Mouse (Mus musculus) heart, postnatal 36 days (tissue): ENCODE data around the gene Cpne4. TPM values are rescaled to one million over a fixed set of nuclear protein-coding genes. Genes with fewer than 3 reads are reported as not detected.
A peak's percentile ranks its signal among the peaks of the same experiment; 100 is the strongest.

Experiments
- DNase-seq, 2 experiments: peaks; one replicate each; pipeline ENCODE4 v3.0.0; 2021 to 2022
- intact Hi-C: fragments of 180-260 bp; cut with DNase I; formaldehyde crosslinking; loops from one replicate; pipeline ENCODE4 v1.15.1; 2025
- total RNA-seq, 2 experiments: library from RNA; stranded (reverse); gene quantifications; 2 replicates each; pipeline ENCODE4 v1.2.3; 2021

Cpne4 gene
- under 1 TPM; 0.11 to 0.14 TPM for total RNA-seq

- DNase-seq, result no peak
- intact Hi-C loops, result no loop called here
Measured at GRCm38 (mm10) chr9:104546986-104547385, at the start of gene Cpne4. Cpne4 (plus strand) TSS chr9:104547286.

DNA sequence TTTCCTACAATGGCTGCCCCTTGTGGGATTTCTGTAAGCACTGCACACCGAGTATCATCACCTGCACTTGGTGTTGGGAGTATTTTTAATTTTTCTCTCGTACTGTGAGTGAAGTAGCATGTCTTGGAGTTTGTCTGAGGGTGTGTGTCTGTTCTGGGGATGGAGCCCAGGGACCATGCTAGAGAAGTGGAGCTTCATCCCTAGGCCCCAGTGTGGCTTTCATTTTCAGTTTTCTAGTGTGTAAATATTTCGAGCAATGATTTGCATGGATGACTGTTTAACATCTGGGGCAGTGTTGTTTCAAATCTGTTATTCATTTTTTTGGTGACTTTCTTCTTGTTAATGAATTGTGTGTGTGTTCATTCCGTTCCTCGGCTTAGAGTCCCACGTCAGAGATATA, 31.9 kb upstream of the Cpne4 start:
- no peak for DNase-seq
- intact Hi-C loops, result no loop called here

DNA sequence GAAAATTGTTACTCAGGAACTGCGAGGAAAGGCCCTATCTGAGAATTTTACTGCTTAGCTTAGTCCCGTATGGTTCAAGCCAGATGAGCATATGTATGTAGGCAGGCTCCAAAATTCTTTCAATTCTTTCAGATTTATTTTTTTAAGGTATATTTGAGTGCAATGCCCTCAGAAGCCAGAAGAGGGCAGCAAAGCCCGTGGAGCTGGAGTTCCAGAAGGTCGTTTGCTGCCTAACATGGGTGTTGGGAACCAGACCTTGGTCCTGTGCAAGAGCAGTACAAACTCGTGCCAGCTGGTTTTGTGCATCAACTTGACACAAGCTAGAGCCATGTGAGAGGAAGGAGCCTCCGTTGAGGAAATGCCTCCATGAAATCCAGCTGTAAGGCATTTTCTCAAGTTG, 11.6 kb upstream of the Cpne4 start:
- intact Hi-C loops, result no loop called here
- no peak for DNase-seq

GRCm38 (mm10) chr9:104565815-104566214, 18.7 kb downstream of the Cpne4 start:
- intact Hi-C loops, result no loop called here
- DNase-seq, result no peak

- no peak for DNase-seq
- intact Hi-C loops, result no loop called here
Measured at GRCm38 (mm10) chr9:104566468-104566867, 19.4 kb downstream of the Cpne4 start.

GRCm38 (mm10) chr9:104567096-104567495, 20.0 kb downstream of the Cpne4 start:
- DNase-seq, result no peak

GRCm38 (mm10) chr9:104569480-104570167, 22.5 kb downstream of the Cpne4 start:
- DNase-seq, result peak; percentile 3 to 51
- intact Hi-C loops, result no loop called here

More at GRCm38 (mm10) chr9:104567096-104567495, 20.0 kb downstream of the Cpne4 start:
- intact Hi-C loops, result no loop called here

- intact Hi-C loops, result no loop called here
- no peak for DNase-seq
Measured at GRCm38 (mm10) chr9:104572856-104573255, 25.8 kb downstream of the Cpne4 start.

- DNase-seq, result peak; percentile 24 to 59
- intact Hi-C loops, result loop anchor here (1.0 kb wide), 1 partner anchor 815 kb away; no protein-coding TSS in a partner anchor
Measured at GRCm38 (mm10) chr9:104574476-104574875, 27.4 kb downstream of the Cpne4 start.

DNA sequence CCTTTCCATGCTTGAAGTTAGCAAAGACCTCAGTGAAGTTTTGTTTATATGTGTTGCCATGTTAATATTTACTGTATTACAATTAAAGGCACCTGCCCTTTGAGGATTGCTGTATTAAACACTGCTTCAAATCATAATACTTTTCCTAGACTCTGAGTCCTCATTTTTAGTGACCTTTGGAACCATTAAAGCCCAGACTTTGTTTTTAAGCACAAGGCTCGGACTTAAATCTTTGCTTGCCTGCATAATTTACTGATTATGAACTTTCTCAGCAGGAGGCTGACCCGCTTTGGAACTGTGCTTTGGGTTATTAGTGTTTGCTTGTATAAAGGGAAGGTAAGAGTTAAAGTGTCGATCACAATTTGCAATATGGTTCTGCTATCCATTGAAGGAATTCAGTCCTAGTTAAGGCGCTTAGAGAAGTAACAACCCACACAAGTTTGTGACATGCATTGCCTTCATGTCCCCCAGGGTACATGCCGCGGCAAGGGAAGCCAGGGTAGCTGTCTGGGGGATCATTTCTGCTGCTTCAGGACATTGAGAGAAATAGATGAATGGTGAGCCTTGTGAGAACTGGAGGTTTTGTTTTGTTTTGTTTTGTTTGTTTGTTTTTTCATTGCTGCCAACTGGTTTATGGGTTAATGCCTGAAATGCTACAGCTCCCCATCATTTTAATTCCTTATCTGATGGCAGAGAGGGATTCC, 35.0 kb downstream of the Cpne4 start:
- intact Hi-C loops, result no loop called here
- DNase-seq, result no peak

DNA sequence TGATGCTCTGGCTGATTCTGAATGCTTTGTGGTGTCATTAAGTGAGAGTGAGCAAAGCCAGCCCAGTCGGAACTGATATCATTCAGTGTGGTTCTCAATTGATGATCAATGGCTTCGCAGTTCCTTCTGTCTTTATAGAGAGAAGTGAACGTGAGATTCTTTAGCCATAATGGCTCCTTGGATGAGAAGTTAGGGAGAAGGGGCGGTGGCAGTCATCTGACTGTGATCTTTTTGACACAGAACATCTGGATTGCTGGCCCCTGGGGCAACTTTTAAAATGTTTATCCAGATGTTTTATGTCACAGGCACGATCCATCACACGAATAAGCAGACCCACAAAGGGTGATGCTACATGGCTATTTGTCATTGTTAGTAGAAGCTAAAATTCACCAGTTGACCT, 35.6 kb downstream of the Cpne4 start:
- intact Hi-C loops, result no loop called here
- no peak for DNase-seq

- DNase-seq, result peak in 1 of 2 experiments; percentile 2
- intact Hi-C loops, result no loop called here
Measured at GRCm38 (mm10) chr9:104594550-104594949, 47.5 kb downstream of the Cpne4 start.

GRCm38 (mm10) chr9:104594979-104595378, 47.9 kb downstream of the Cpne4 start:
- intact Hi-C loops, result no loop called here
- DNase-seq, result no peak

DNA sequence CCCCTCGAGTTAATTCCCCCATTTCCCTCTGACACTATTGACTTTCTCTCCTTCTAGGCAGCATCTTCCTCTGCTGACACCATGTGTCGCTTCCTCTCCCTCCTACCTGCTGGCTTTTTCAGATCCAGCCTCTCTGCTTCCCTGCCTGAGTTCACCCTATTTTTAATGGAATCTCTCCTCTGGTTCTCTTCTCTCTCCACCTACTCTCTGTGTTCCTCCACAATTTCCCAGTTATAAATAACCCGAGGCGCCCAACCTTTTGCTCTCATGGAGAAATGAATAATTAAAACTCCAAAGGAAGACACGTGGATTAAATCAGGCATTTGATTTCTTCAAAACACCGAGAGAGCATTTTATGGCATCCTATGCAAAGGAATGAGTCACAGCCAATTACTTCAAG, 65.4 kb downstream of the Cpne4 start:
- no peak for DNase-seq
- intact Hi-C loops, result no loop called here

- intact Hi-C loops, result no loop called here
Measured at GRCm38 (mm10) chr9:104616691-104617090, 69.6 kb downstream of the Cpne4 start.

DNA sequence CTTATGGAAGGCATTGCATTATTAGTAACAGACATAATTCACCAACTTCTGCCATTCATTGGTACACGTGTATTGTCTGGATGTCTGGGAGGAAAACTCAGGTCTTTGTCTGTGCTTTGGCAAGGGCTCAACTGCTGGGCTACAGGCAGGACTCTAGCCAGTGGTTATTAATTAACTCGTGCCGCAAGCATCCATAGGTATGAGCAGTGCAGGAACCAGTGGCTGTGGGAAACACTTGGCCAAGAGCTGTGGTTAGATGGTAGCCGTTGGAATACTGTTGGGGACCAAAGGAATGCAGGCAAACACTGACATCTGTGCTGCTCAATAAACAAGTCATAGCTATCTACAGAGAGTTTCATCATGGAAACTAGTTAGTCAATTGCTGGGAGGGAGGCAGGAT, 76.5 kb downstream of the Cpne4 start:
- DNase-seq, result no peak
- intact Hi-C loops, result no loop called here

More at GRCm38 (mm10) chr9:104616691-104617090, 69.6 kb downstream of the Cpne4 start:
- DNase-seq, result no peak

DNA sequence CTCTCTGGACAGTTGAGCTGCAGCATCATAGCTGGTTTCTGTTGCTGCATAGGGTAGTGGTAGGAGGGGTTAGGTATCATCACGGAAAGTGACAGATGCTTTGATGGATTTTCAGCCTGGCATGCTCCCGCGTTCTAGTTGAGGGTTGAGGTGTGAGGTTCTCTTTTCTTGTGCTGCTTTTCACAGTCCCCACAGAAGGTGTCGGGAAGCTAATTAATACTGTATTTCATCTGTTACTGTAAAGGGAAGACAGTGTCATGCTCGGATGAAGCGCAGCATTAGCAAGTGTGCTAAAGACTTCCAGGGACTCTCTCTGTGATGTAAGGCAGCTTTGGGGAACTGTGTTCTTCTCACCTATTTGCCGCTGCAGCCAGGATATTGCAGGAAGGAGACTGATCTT, 80.7 kb downstream of the Cpne4 start:
- DNase-seq, result no peak
- intact Hi-C loops, result no loop called here

DNA sequence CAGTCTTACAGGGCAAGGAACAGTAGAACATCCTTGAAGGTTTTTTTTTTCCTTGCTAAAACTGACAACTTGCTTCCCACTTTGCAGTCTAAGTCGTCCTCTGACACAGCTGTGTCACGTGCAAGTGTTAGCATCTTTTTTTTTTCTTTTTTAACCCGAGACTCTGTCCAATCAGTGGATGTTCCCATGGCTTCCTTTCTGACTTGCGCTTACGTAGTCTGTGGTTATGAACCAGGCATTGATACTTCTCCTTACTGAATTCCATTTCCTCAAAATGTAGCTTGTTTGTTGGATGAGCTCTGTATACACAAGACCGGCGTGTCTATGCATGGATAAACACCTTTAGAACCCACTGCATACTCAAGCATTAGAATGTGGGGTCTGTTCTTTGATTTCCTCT, 82.2 kb downstream of the Cpne4 start:
- intact Hi-C loops, result no loop called here
- DNase-seq, result no peak

GRCm38 (mm10) chr9:104646348-104646994, 99.4 kb downstream of the Cpne4 start:
- no peak for DNase-seq

DNA sequence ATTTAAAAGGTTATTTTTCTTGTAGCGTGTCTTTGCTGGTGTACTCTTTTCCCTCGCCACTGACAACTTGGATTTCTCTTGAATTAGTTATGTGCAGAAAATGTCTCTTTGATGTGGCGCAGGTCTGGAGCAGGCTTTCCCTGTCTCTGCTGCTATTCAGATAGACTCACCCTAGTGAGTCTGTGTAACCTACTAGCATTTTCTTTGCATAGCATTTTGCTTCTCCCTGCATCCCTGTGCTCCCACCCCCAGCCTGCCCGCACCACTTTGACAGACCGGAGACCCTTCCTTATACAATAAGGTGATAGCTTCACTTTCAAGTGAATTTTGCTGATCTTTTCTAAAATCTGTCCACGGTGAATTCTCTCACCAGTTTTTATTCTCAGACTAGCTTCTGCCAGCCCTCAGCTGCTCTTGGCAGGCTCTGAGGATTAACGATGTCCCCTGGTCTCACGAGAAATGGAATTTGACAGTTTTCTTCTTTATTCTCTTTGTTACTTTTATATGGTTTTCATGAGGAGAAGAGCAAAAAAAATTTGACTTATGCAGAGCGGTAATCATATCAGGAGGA, 105.7 kb downstream of the Cpne4 start:
- no peak for DNase-seq
- intact Hi-C loops, result no loop called here

More at GRCm38 (mm10) chr9:104646348-104646994, 99.4 kb downstream of the Cpne4 start:
- intact Hi-C loops, result no loop called here

- DNase-seq, result no peak
- intact Hi-C loops, result no loop called here
Measured at GRCm38 (mm10) chr9:104659758-104660157, 112.7 kb downstream of the Cpne4 start.
